Mouse (Mus musculus): ENCODE measurements at regions not wholly inside any gene's neighbourhood (a gene's known extent, or its start where the extent isn't known, plus 50 kb on each side); places are given as distances from the start of the nearest gene placed in this dataset.

- H3K9ac ChIP-seq: no peak overlapping the region
- no peak overlapping the region for H3K4me3 ChIP-seq
- H3K36me3 ChIP-seq: no peaks in the 10 kb centered on the region
- H3K9me3 ChIP-seq: no peaks in the 10 kb centered on the region
- ATAC-seq (ENCODE audit: insufficient number of reproducible peaks, insufficient read depth, low FRiP score, low TSS enrichment): no peak
- H3K27ac ChIP-seq: no peak overlapping the region
- H3K4me1 ChIP-seq: peaks cover 1% of the 10 kb centered on the region; the same call in 1 of the 2 replicates
- H3K27me3 ChIP-seq: no peaks in the 10 kb centered on the region
- H3K4me2 ChIP-seq (replicated peaks): no peak overlapping the region
- 69% methylated on average over 6 of the region's 6 CpGs for WGBS
Measured at GRCm38 (mm10) chr10:17648077-17648476, 74.9 kb upstream of the Cited2 start.

GRCm38 (mm10) chr10:17650997-17651750, 71.8 kb upstream of the Cited2 start:
- Histone ChIP-seq H3K9me3 (no peaks in the 10 kb centered on the region), H3K4me3 (no peak overlapping the region), H3K9ac (no peak overlapping the region), H3K36me3 (no peaks in the 10 kb centered on the region), H3K27ac (no peak overlapping the region), H3K4me1 (peaks cover 3% of the 10 kb centered on the region; the same call in 1 of the 2 replicates), H3K4me2 (replicated peaks) (no peak overlapping the region), H3K27me3 (no peaks in the 10 kb centered on the region)
- WGBS: 78% methylated on average over 6 of the region's 6 CpGs
- ATAC-seq (ENCODE audit: insufficient number of reproducible peaks, insufficient read depth, low FRiP score, low TSS enrichment): no peak

GRCm38 (mm10) chr10:17653325-17653724, 69.7 kb upstream of the Cited2 start:
- ATAC-seq (ENCODE audit: insufficient number of reproducible peaks, insufficient read depth, low FRiP score, low TSS enrichment): no peak
- H3K27ac ChIP-seq: no peak overlapping the region

GRCm38 (mm10) chr10:17653785-17654184, 69.2 kb upstream of the Cited2 start:
- Histone ChIP-seq H3K27ac (no peak overlapping the region), H3K4me3 (no peak overlapping the region), H3K36me3 (no peaks in the 10 kb centered on the region), H3K9me3 (no peaks in the 10 kb centered on the region), H3K27me3 (no peaks in the 10 kb centered on the region), H3K4me1 (peaks cover 10% of the 10 kb centered on the region), H3K9ac (no peak overlapping the region), H3K4me2 (replicated peaks) (no peak overlapping the region)
- 58% methylated on average over 9 of the region's 9 CpGs for WGBS
- no peak for ATAC-seq (ENCODE audit: insufficient number of reproducible peaks, insufficient read depth, low FRiP score, low TSS enrichment)

More at GRCm38 (mm10) chr10:17653325-17653724, 69.7 kb upstream of the Cited2 start:
- H3K9ac ChIP-seq: no peak overlapping the region
- no peaks in the 10 kb centered on the region for H3K36me3 ChIP-seq
- peaks cover 10% of the 10 kb centered on the region for H3K4me1 ChIP-seq
- H3K4me3 ChIP-seq: no peak overlapping the region
- 38% methylated on average over 6 of the region's 6 CpGs for WGBS
- no peaks in the 10 kb centered on the region for H3K9me3 ChIP-seq
- no peaks in the 10 kb centered on the region for H3K27me3 ChIP-seq
- H3K4me2 ChIP-seq (replicated peaks): no peak overlapping the region

GRCm38 (mm10) chr10:17654308-17654858, 68.6 kb upstream of the Cited2 start:
- no peaks in the 10 kb centered on the region for H3K9me3 ChIP-seq
- no peak overlapping the region for H3K9ac ChIP-seq
- WGBS: 74% methylated on average over 2 of the region's 2 CpGs
- H3K4me3 ChIP-seq: no peak overlapping the region
- H3K4me1 ChIP-seq: peaks cover 10% of the 10 kb centered on the region
- H3K4me2 ChIP-seq (replicated peaks): no peak overlapping the region
- no peaks in the 10 kb centered on the region for H3K36me3 ChIP-seq
- no peak overlapping the region for H3K27ac ChIP-seq
- H3K27me3 ChIP-seq: no peaks in the 10 kb centered on the region
- ATAC-seq (ENCODE audit: insufficient number of reproducible peaks, insufficient read depth, low FRiP score, low TSS enrichment): no peak

- ATAC-seq (ENCODE audit: insufficient number of reproducible peaks, insufficient read depth, low FRiP score, low TSS enrichment): no peak
- Histone ChIP-seq H3K27ac (no peak overlapping the region), H3K4me2 (replicated peaks) (peak overlapping the region; percentile 22; the same call in 1 of the 2 replicates), H3K4me1 (peaks cover 10% of the 10 kb centered on the region), H3K9me3 (no peaks in the 10 kb centered on the region), H3K36me3 (no peaks in the 10 kb centered on the region), H3K9ac (no peak overlapping the region), H3K27me3 (no peaks in the 10 kb centered on the region), H3K4me3 (no peak overlapping the region)
- 48% methylated on average over 10 of the region's 10 CpGs for WGBS
Measured at GRCm38 (mm10) chr10:17655459-17656051, 67.5 kb upstream of the Cited2 start.

- H3K9ac ChIP-seq: no peak overlapping the region
- no peaks in the 10 kb centered on the region for H3K27me3 ChIP-seq
- H3K4me1 ChIP-seq: peaks cover 10% of the 10 kb centered on the region
- WGBS: 68% methylated on average over 10 of the region's 10 CpGs
- no peak for ATAC-seq (ENCODE audit: insufficient number of reproducible peaks, insufficient read depth, low FRiP score, low TSS enrichment)
- H3K36me3 ChIP-seq: no peaks in the 10 kb centered on the region
- H3K9me3 ChIP-seq: no peaks in the 10 kb centered on the region
- H3K27ac ChIP-seq: no peak overlapping the region
- no peak overlapping the region for H3K4me3 ChIP-seq
- H3K4me2 ChIP-seq (replicated peaks): peak overlapping the region; percentile 22; the same call in 1 of the 2 replicates
Measured at GRCm38 (mm10) chr10:17656305-17656704, 66.7 kb upstream of the Cited2 start.

- H3K9ac ChIP-seq: no peak overlapping the region
- H3K4me2 ChIP-seq (replicated peaks): no peak overlapping the region
- WGBS: 18% methylated on average over 8 of the region's 8 CpGs
- no peaks in the 10 kb centered on the region for H3K36me3 ChIP-seq
- no peak overlapping the region for H3K27ac ChIP-seq
- H3K4me3 ChIP-seq: no peak overlapping the region
- no peak for ATAC-seq (ENCODE audit: insufficient number of reproducible peaks, insufficient read depth, low FRiP score, low TSS enrichment)
- no peaks in the 10 kb centered on the region for H3K27me3 ChIP-seq
- H3K9me3 ChIP-seq: no peaks in the 10 kb centered on the region
- H3K4me1 ChIP-seq: peaks cover 10% of the 10 kb centered on the region
Measured at GRCm38 (mm10) chr10:17656872-17657482, 66.0 kb upstream of the Cited2 start.

GRCm38 (mm10) chr10:17659575-17659974, 63.4 kb upstream of the Cited2 start:
- H3K4me3 ChIP-seq: no peak overlapping the region
- no peaks in the 10 kb centered on the region for H3K9me3 ChIP-seq
- no peak for ATAC-seq (ENCODE audit: insufficient number of reproducible peaks, insufficient read depth, low FRiP score, low TSS enrichment)
- H3K4me1 ChIP-seq: peaks cover 8% of the 10 kb centered on the region
- no peaks in the 10 kb centered on the region for H3K36me3 ChIP-seq
- no peaks in the 10 kb centered on the region for H3K27me3 ChIP-seq
- no peak overlapping the region for H3K4me2 ChIP-seq (replicated peaks)
- no peak overlapping the region for H3K9ac ChIP-seq
- WGBS: 89% methylated on average over 9 of the region's 9 CpGs
- H3K27ac ChIP-seq: no peak overlapping the region

- no peak overlapping the region for H3K9ac ChIP-seq
- no peak for ATAC-seq (ENCODE audit: insufficient number of reproducible peaks, insufficient read depth, low FRiP score, low TSS enrichment)
- no peak overlapping the region for H3K27ac ChIP-seq
- H3K27me3 ChIP-seq: no peaks in the 10 kb centered on the region
- H3K9me3 ChIP-seq: no peaks in the 10 kb centered on the region
- H3K4me1 ChIP-seq: peaks cover 8% of the 10 kb centered on the region
- 89% methylated on average over 5 of the region's 5 CpGs for WGBS
- no peak overlapping the region for H3K4me2 ChIP-seq (replicated peaks)
- no peaks in the 10 kb centered on the region for H3K36me3 ChIP-seq
- no peak overlapping the region for H3K4me3 ChIP-seq
Measured at GRCm38 (mm10) chr10:17660836-17661452, 62.1 kb upstream of the Cited2 start.

GRCm38 (mm10) chr10:17666089-17666488, 56.9 kb upstream of the Cited2 start:
- H3K4me1 ChIP-seq: no peaks in the 10 kb centered on the region
- no peak for ATAC-seq (ENCODE audit: insufficient number of reproducible peaks, insufficient read depth, low FRiP score, low TSS enrichment)
- no peak overlapping the region for H3K27ac ChIP-seq
- H3K9me3 ChIP-seq: no peaks in the 10 kb centered on the region
- 73% methylated on average over 3 of the region's 3 CpGs for WGBS
- H3K4me2 ChIP-seq (replicated peaks): no peak overlapping the region
- no peaks in the 10 kb centered on the region for H3K36me3 ChIP-seq
- H3K27me3 ChIP-seq: no peaks in the 10 kb centered on the region
- H3K4me3 ChIP-seq: no peak overlapping the region
- H3K9ac ChIP-seq: no peak overlapping the region
